Mouse (Mus musculus): ENCODE measurements around the gene Zbtb42. TPM values are rescaled to one million over a fixed set of nuclear protein-coding genes. Genes with fewer than 3 reads are reported as not detected.
A peak's percentile ranks its signal among the peaks of the same experiment; 100 is the strongest.

Gene Zbtb42
- total RNA-seq (2014; rRNA removed): 0.94 and 1.5 TPM in 2 replicates
- polyA plus RNA-seq (2015; fragmentation: Nextera tagmentation; extraction: Ambion mirVana): 1.2 and 1.8 TPM in 2 replicates

GRCm38 (mm10) chr12:112678555-112679026 is at the start of gene Zbtb42:
Zbtb42 (plus strand) TSS chr12:112678828.
- Histone ChIP-seq H3K27ac (ENCODE audit: low read depth, low read length) (no peak within 1 kb of the TSS), H3K4me3 (ENCODE audit: low read depth, low read length) (peak within 1 kb of the TSS; percentile 45), H3K36me3 (ENCODE audit: insufficient read depth, low read length) (no peaks in the 10 kb centered on the region), H3K4me2 (ENCODE audit: low read depth, low read length, poor library complexity, severe bottlenecking) (peak within 1 kb of the TSS; percentile 91), H3K27me3 (ENCODE audit: insufficient read depth, low read length) (peaks cover 28% of the 10 kb centered on the region), H3K9ac (replicated peaks; ENCODE audit: low read length, poor library complexity, severe bottlenecking) (peak within 1 kb of the TSS; percentile 52), H3K9me3 (ENCODE audit: low read length) (no peaks in the 10 kb centered on the region), H3K4me1 (ENCODE audit: insufficient read depth, low read length) (no peaks in the 10 kb centered on the region; the same call in 1 of the 2 replicates)
- TF ChIP-seq CTCF (IDR thresholded peaks at IDR 0.05): no peak
- ATAC-seq (ENCODE audit: low FRiP score) (no peak), DNase-seq (ENCODE audit: low spot score) (no peak)
- under 1% methylated on average over 51 of the region's 60 CpGs for WGBS

- ATAC-seq (ENCODE audit: low FRiP score): peak; percentile 80
- peak; percentile 66 for DNase-seq (ENCODE audit: low spot score)
- H3K4me1 ChIP-seq (ENCODE audit: insufficient read depth, low read length): peaks cover 3% of the 10 kb centered on the region; the same call in 1 of the 2 replicates
- no peak for TF ChIP-seq CTCF (IDR thresholded peaks at IDR 0.05)
- peak overlapping the region; percentile 32; the same call in 1 of the 2 replicates for H3K27ac ChIP-seq (ENCODE audit: low read depth, low read length)
- peak overlapping the region; percentile 37 for H3K4me2 ChIP-seq (ENCODE audit: low read depth, low read length, poor library complexity, severe bottlenecking)
- WGBS: 40% methylated on average over 19 of the region's 19 CpGs
- no peak overlapping the region for H3K9ac ChIP-seq (replicated peaks; ENCODE audit: low read length, poor library complexity, severe bottlenecking)
- H3K36me3 ChIP-seq (ENCODE audit: insufficient read depth, low read length): no peaks in the 10 kb centered on the region
- H3K9me3 ChIP-seq (ENCODE audit: low read length): no peaks in the 10 kb centered on the region
- no peaks in the 10 kb centered on the region for H3K27me3 ChIP-seq (ENCODE audit: insufficient read depth, low read length)
- 0 out of 2 replicates have a peak overlapping the region, but pooled peaks have one; percentile 4 for H3K4me3 ChIP-seq (ENCODE audit: low read depth, low read length)
These were observed 49.5 kb upstream of the Zbtb42 start for GRCm38 (mm10) chr12:112628928-112629721.

DNA sequence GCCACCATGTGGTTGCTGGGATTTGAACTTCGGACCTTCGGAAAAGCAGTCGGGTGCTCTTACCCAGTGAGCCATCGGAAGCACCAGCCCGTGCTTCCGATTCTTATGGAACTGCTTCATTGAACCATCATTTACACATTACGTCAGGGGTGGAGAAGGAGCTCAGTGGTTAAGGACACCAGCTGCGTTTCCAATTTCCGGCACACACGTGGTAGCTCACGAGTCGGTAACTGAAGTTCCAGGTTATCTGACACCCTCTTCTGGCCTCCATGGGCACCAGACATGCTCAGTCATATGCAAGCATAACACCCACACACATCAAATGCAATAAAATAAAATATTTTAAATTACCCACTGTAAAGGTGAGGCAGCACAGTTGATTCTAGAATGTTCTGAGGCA is 48.6 kb upstream of the Zbtb42 start:
- WGBS: 94% methylated on average over 12 of the region's 12 CpGs
- H3K36me3 ChIP-seq (ENCODE audit: insufficient read depth, low read length): no peaks in the 10 kb centered on the region

GRCm38 (mm10) chr12:112630796-112631195 is 47.8 kb upstream of the Zbtb42 start:
- H3K36me3 ChIP-seq (ENCODE audit: insufficient read depth, low read length): no peaks in the 10 kb centered on the region
- H3K4me2 ChIP-seq (ENCODE audit: low read depth, low read length, poor library complexity, severe bottlenecking): no peak overlapping the region
- no peak overlapping the region for H3K9ac ChIP-seq (replicated peaks; ENCODE audit: low read length, poor library complexity, severe bottlenecking)
- H3K9me3 ChIP-seq (ENCODE audit: low read length): no peaks in the 10 kb centered on the region
- DNase-seq (ENCODE audit: low spot score): no peak
- no peak overlapping the region for H3K4me3 ChIP-seq (ENCODE audit: low read depth, low read length)
- TF ChIP-seq CTCF (IDR thresholded peaks at IDR 0.05): no peak
- no peaks in the 10 kb centered on the region for H3K27me3 ChIP-seq (ENCODE audit: insufficient read depth, low read length)
- no peak overlapping the region for H3K27ac ChIP-seq (ENCODE audit: low read depth, low read length)
- H3K4me1 ChIP-seq (ENCODE audit: insufficient read depth, low read length): peaks cover 3% of the 10 kb centered on the region; the same call in 1 of the 2 replicates
- no peak for ATAC-seq (ENCODE audit: low FRiP score)
- 83% methylated on average over 5 of the region's 5 CpGs for WGBS

More for the DNA sequence above, 48.6 kb upstream of the Zbtb42 start:
- Histone ChIP-seq H3K27ac (ENCODE audit: low read depth, low read length) (no peak overlapping the region), H3K4me3 (ENCODE audit: low read depth, low read length) (no peak overlapping the region), H3K4me1 (ENCODE audit: insufficient read depth, low read length) (peaks cover 3% of the 10 kb centered on the region; the same call in 1 of the 2 replicates), H3K9ac (replicated peaks; ENCODE audit: low read length, poor library complexity, severe bottlenecking) (no peak overlapping the region), H3K9me3 (ENCODE audit: low read length) (no peaks in the 10 kb centered on the region), H3K4me2 (ENCODE audit: low read depth, low read length, poor library complexity, severe bottlenecking) (no peak overlapping the region), H3K27me3 (ENCODE audit: insufficient read depth, low read length) (no peaks in the 10 kb centered on the region)
- DNase-seq (ENCODE audit: low spot score): no peak
- TF ChIP-seq CTCF (IDR thresholded peaks at IDR 0.05): no peak
- ATAC-seq (ENCODE audit: low FRiP score): no peak

DNA sequence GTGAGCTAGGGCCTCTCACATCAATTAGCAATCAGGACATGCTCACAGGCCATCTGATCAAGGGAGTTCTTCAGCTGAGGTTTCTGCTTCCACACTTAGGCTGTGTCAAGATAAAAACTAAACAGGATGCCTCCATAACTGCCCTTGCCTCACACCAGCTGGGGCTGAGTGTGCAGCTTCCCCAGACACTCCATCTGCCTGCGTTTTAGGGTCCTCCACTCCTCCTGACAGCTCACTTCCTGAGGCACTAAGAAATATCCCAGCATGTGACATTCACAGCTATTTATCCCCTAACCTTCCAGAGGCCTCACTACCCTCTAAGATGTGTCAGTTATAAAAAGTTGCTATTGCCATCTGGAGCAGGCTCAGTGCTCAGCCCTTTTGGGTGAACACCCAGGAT is 47.2 kb upstream of the Zbtb42 start:
- Histone ChIP-seq H3K4me2 (ENCODE audit: low read depth, low read length, poor library complexity, severe bottlenecking) (no peak overlapping the region), H3K27me3 (ENCODE audit: insufficient read depth, low read length) (no peaks in the 10 kb centered on the region), H3K4me3 (ENCODE audit: low read depth, low read length) (no peak overlapping the region), H3K9ac (replicated peaks; ENCODE audit: low read length, poor library complexity, severe bottlenecking) (no peak overlapping the region), H3K36me3 (ENCODE audit: insufficient read depth, low read length) (no peaks in the 10 kb centered on the region), H3K9me3 (ENCODE audit: low read length) (no peaks in the 10 kb centered on the region), H3K4me1 (ENCODE audit: insufficient read depth, low read length) (peaks cover 3% of the 10 kb centered on the region; the same call in 1 of the 2 replicates), H3K27ac (ENCODE audit: low read depth, low read length) (no peak overlapping the region)
- no peak for DNase-seq (ENCODE audit: low spot score)
- TF ChIP-seq CTCF (IDR thresholded peaks at IDR 0.05): no peak
- ATAC-seq (ENCODE audit: low FRiP score): no peak
- WGBS: 55% methylated on average over 1 of the region's 1 CpGs

Data from midbrain, postnatal 0 days (tissue).